Mouse (Mus musculus) forebrain, embryonic 13.5 days (tissue): ENCODE measurements around the gene Spink8. TPM values are rescaled to one million over a fixed set of nuclear protein-coding genes. Genes with fewer than 3 reads are reported as not detected.

ENCODE experiments used
- ATAC-seq: fragments of 200-750 bp; cut with Nextera tagmentation; 2 replicates; pipeline ENCODE4 v1.8.0; 2017
- H3K27ac ChIP-seq: fragments of 300-500 bp; sonication (generic); 2 replicates; pipeline ENCODE4 v1.5.1; 2015; ENCODE audit warnings: inconsistent platforms, mild to moderate bottlenecking, moderate library complexity
- H3K27me3 ChIP-seq: fragments of 300-500 bp; sonication (generic); 2 replicates; pipeline ENCODE4 v1.6.1; 2015; ENCODE audit warnings: mild to moderate bottlenecking, inconsistent platforms
- H3K36me3 ChIP-seq: fragments of 300-500 bp; sonication (generic); 2 replicates; pipeline ENCODE4 v1.6.1; 2015; ENCODE audit warnings: mild to moderate bottlenecking, inconsistent platforms; ENCODE audit not compliant: poor library complexity, severe bottlenecking
- H3K4me1 ChIP-seq: fragments of 300-500 bp; sonication (generic); 2 replicates; pipeline ENCODE4 v1.6.1; 2015; ENCODE audit warnings: inconsistent platforms
- H3K4me2 ChIP-seq: fragments of 300-500 bp; sonication (generic); 2 replicates; pipeline ENCODE4 v1.6.1; 2015; ENCODE audit warnings: inconsistent platforms, mild to moderate bottlenecking, moderate library complexity
- H3K4me3 ChIP-seq: fragments of 300-500 bp; sonication (generic); 2 replicates; pipeline ENCODE4 v1.5.1; 2015; ENCODE audit warnings: mild to moderate bottlenecking, inconsistent platforms
- H3K9ac ChIP-seq: fragments of 300-500 bp; sonication (generic); 2 replicates; pipeline ENCODE4 v1.6.1; 2015; ENCODE audit warnings: mild to moderate bottlenecking, inconsistent platforms
- H3K9me3 ChIP-seq: fragments of 300-500 bp; sonication (generic); replicated peaks from 2 replicates; pipeline ENCODE4 v1.6.1; 2016; ENCODE audit warnings: inconsistent platforms
- WGBS: fragments of 180-500 bp; shearing (Covaris S2); methylation state at CpG from one replicate; pipeline ENCODE4 v1.1.7; 2015; 5-methylcytosine and 5-hydroxymethylcytosine counted together
- polyA plus RNA-seq: library from polyadenylated mRNA; unstranded; fragments of >200 nt; fragmentation: Nextera tagmentation; extraction: Ambion mirVana; gene quantifications from 2 replicates; pipeline ENCODE4 v1.2.1, GENCODE M21; 2015

Spink8 gene
- polyA plus RNA-seq, 1 experiment from 2014 or later = not detected

DNA sequence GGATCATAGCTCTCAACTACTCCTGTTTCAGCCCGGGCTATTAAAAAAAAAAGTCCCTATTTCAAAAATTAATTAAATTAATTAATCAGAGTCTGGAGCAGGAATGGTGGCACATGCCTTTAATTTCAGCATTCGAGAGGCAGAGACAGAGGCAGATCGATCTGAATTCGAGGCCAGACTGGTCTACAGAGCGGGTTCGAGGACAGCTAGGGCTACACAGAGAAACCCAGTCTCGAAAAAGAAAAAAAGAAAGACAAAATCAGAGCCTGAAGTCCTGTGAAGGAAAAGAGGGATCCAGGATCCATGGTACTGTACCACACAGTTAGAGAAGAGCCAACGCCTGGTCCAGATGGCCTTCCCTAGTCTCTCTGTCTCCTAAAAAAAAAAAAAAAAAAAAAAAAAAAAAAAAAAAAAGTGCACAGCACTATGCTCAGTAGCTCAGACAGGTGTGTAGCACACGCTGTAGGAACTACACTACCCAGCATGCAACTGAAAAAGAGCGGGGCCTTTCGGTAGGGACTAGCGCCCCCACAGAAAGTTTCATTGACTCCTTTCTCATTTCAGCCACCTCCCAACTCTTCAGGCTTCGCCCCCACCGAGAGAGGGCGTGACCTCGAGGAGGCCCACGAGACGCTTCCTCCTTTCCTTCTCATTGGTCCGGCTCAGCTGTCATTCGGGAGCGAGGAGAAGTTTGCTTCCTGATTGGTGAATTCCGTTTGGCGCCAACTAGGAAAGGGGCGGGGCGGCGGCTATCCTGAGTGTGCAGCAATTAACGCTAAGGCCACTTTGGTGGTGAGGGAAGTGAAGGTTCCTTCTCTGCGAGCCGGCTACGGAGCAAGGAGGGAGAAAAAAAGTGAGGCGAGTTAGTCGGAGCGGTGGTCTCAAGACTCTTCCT lies 63.0 kb downstream of the Spink8 start, which contains the start of gene Cdc25a:
Gene Cdc25a, plus strand, starts transcription at position 783 of the 895 bp plus-strand sequence.
- H3K9ac ChIP-seq = peak within 1 kb of the TSS; percentile 97
- H3K4me1 ChIP-seq = peaks cover 18% of the 10 kb centered on the region
- WGBS = 5% methylated on average over 33 of the region's 33 CpGs
- H3K4me2 ChIP-seq = peak within 1 kb of the TSS; percentile 81
- peak; percentile 95 for ATAC-seq
- H3K4me3 ChIP-seq = peak within 1 kb of the TSS; percentile 98
- no peaks in the 10 kb centered on the region for H3K9me3 ChIP-seq
- peak within 1 kb of the TSS; percentile 85 for H3K27ac ChIP-seq
- peaks cover 25% of the 10 kb centered on the region for H3K36me3 ChIP-seq
- no peaks in the 10 kb centered on the region for H3K27me3 ChIP-seq

- Histone ChIP-seq H3K4me1 (peaks cover 21% of the 10 kb centered on the region), H3K9me3 (no peaks in the 10 kb centered on the region), H3K9ac (peak overlapping the region; percentile 97), H3K4me2 (peak overlapping the region; percentile 81), H3K27ac (peak overlapping the region; percentile 85), H3K36me3 (peaks cover 34% of the 10 kb centered on the region), H3K27me3 (no peaks in the 10 kb centered on the region), H3K4me3 (peak overlapping the region; percentile 98)
- WGBS = under 1% methylated on average over 62 of the region's 76 CpGs
- peak; percentile 66 for ATAC-seq
Observed at GRCm38 (mm10) chr9:109875695-109876601, 63.9 kb downstream of the Spink8 start.

Other genes starting within 250 kb of the Spink8 start
- gene Fbxw15, start 244.0 kb upstream of the Spink8 start, polyA plus RNA-seq = not detected in 2 replicates
- gene Fbxw24, start 186.2 kb upstream of the Spink8 start, polyA plus RNA-seq = not detected in 2 replicates
- gene Fbxw25, start 147.6 kb upstream of the Spink8 start, polyA plus RNA-seq = not detected in 2 replicates
- not detected in 2 replicates for gene Fbxw18, start 109.6 kb upstream of the Spink8 start, polyA plus RNA-seq
- gene Fbxw26, start 66.2 kb upstream of the Spink8 start, polyA plus RNA-seq = not detected in 2 replicates
- gene Fbxw27, start 21.6 kb upstream of the Spink8 start, polyA plus RNA-seq = not detected in 2 replicates
- 76.4 and 80.2 TPM in 2 replicates for gene Nme6, start 20.5 kb downstream of the Spink8 start, polyA plus RNA-seq
- 0.33 and 0.45 TPM in 2 replicates for gene Camp, start 37.3 kb downstream of the Spink8 start, polyA plus RNA-seq
- 26.1 and 28.5 TPM in 2 replicates for gene Cdc25a, start 63.3 kb downstream of the Spink8 start, polyA plus RNA-seq
- gene Map4, start 119.2 kb downstream of the Spink8 start, polyA plus RNA-seq = 81.7 and 90.6 TPM in 2 replicates